Mouse (Mus musculus) granulocyte monocyte progenitor cell, adult 5-6 weeks (primary cell): Measurements from ENCODE around the gene Camta1. TPM values are rescaled to one million over a fixed set of nuclear protein-coding genes. Genes with fewer than 3 reads are reported as not detected.

ENCODE experiments used
- ATAC-seq: replicated peaks from 2 replicates; pipeline ENCODE4 v1.8.0; 2016; ENCODE audit warnings: mild to moderate bottlenecking, moderate TSS enrichment, inconsistent platforms; ENCODE audit not compliant: poor library complexity, severe bottlenecking
- total RNA-seq, 2 experiments: library from RNA; stranded (forward) in 1 of 2; stranded (reverse) in 1 of 2; fragments of 200-712, 200-1000 nt in 1 of 2; fragments of >200 nt in 1 of 2; fragmentation: Nextera tagmentation in 1 of 2; gene quantifications; 2 replicates each; pipeline ENCODE4 v1.2.3; 2014 to 2017

Camta1 gene
- total RNA-seq, 2 experiments from 2014 or later: 31.9 to 35.5 TPM

- ATAC-seq: peak; percentile 99
Measured at GRCm38 (mm10) chr4:151108028-151108771, 753.5 kb downstream of the Camta1 start.

GRCm38 (mm10) chr4:151107131-151108001 is 754.3 kb downstream of the Camta1 start:
- no peak for ATAC-seq

- ATAC-seq: no peak
Measured at GRCm38 (mm10) chr4:151106468-151106867, 755.2 kb downstream of the Camta1 start.

- no peak for ATAC-seq
Measured at GRCm38 (mm10) chr4:151105886-151106285, 755.8 kb downstream of the Camta1 start.

- no peak for ATAC-seq
Measured at GRCm38 (mm10) chr4:151104147-151104546, 757.5 kb downstream of the Camta1 start.

GRCm38 (mm10) chr4:151103646-151104045 is 758.0 kb downstream of the Camta1 start:
- ATAC-seq: no peak

GRCm38 (mm10) chr4:151097104-151097438 is 764.6 kb downstream of the Camta1 start:
- no peak for ATAC-seq

GRCm38 (mm10) chr4:151096334-151097103 is 765.2 kb downstream of the Camta1 start:
- ATAC-seq: no peak

GRCm38 (mm10) chr4:151095207-151095606 is 766.5 kb downstream of the Camta1 start:
- ATAC-seq: peak; percentile 50; the same call in 1 of the 2 replicates

GRCm38 (mm10) chr4:151089270-151089669 is 772.4 kb downstream of the Camta1 start, which contains the start of gene Gm13090:
Gene Gm13090 (plus strand): TSS chr4:151089570.
- 0 out of 2 replicates have a peak, but pooled peaks have one; percentile 35 for ATAC-seq

- no peak for ATAC-seq
Measured at GRCm38 (mm10) chr4:151088819-151089218, 772.9 kb downstream of the Camta1 start.

- ATAC-seq: no peak
Measured at GRCm38 (mm10) chr4:151087358-151087757, 774.3 kb downstream of the Camta1 start.

- ATAC-seq: no peak
Measured at GRCm38 (mm10) chr4:151083027-151083426, 778.6 kb downstream of the Camta1 start.

GRCm38 (mm10) chr4:151081977-151082376 is 779.7 kb downstream of the Camta1 start:
- no peak for ATAC-seq

- ATAC-seq: no peak
Measured at GRCm38 (mm10) chr4:151081355-151081754, 780.3 kb downstream of the Camta1 start.

GRCm38 (mm10) chr4:151074817-151075216 is 786.9 kb downstream of the Camta1 start:
- ATAC-seq: no peak

- peak; percentile 61 for ATAC-seq
Measured at GRCm38 (mm10) chr4:151073108-151073744, 788.5 kb downstream of the Camta1 start.

GRCm38 (mm10) chr4:151070962-151071361 is 790.7 kb downstream of the Camta1 start:
- peak; percentile 83 for ATAC-seq

- ATAC-seq: peak; percentile 62
Measured at GRCm38 (mm10) chr4:151068751-151069150, 792.9 kb downstream of the Camta1 start.

- ATAC-seq: no peak
Measured at GRCm38 (mm10) chr4:151059566-151059965, 802.1 kb downstream of the Camta1 start.
